Mouse (Mus musculus): ENCODE measurements around the gene Arhgef3.

Arhgef3 gene

GRCm38 (mm10) chr14:27411492-27411891 is 296.8 kb downstream of the Arhgef3 start:
- DNase-seq (ENCODE audit: low spot score in 2 of 2), result no peak

DNA sequence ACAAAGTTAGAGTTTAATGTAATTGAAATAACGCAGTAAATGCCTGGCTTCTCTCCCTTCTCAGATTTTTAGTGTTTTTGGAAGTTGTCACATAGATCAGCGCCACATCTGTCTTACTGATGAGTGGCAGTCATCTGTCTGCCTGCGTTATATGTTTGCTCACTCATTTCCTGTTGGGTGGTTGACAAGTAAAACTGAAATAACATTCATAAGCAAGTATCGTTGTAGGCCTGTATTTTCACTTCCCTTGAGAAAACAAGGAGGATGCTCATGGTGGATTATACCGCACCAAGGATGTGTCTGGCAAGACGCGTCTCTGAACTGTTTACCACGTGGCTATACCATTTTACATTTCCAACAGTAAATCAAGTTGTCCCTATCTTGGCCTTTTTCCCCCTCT is 298.0 kb downstream of the Arhgef3 start:
- no peak for DNase-seq (ENCODE audit: low spot score in 2 of 2)

- DNase-seq (ENCODE audit: low spot score in 2 of 2), result no peak
These were observed 299.3 kb downstream of the Arhgef3 start for GRCm38 (mm10) chr14:27413961-27414360.

- DNase-seq (ENCODE audit: low spot score in 2 of 2), result no peak
These were observed 306.1 kb downstream of the Arhgef3 start for GRCm38 (mm10) chr14:27420816-27421215.

- DNase-seq (ENCODE audit: low spot score in 2 of 2), result no peak
These were observed 307.6 kb downstream of the Arhgef3 start for GRCm38 (mm10) chr14:27422301-27422700.

- peak; percentile 88 to 91 for DNase-seq (ENCODE audit: low spot score in 2 of 2)
These were observed 313.9 kb downstream of the Arhgef3 start, which contains the start of gene Fam208a for GRCm38 (mm10) chr14:27428573-27428972. TSS of gene Fam208a (plus strand) at chr14:27428834.

GRCm38 (mm10) chr14:27428973-27429711 is 314.4 kb downstream of the Arhgef3 start:
- peak; percentile 62 to 72 for DNase-seq (ENCODE audit: low spot score in 2 of 2)

- DNase-seq (ENCODE audit: low spot score in 2 of 2), result no peak
These were observed 315.6 kb downstream of the Arhgef3 start for GRCm38 (mm10) chr14:27430280-27430679.

DNA sequence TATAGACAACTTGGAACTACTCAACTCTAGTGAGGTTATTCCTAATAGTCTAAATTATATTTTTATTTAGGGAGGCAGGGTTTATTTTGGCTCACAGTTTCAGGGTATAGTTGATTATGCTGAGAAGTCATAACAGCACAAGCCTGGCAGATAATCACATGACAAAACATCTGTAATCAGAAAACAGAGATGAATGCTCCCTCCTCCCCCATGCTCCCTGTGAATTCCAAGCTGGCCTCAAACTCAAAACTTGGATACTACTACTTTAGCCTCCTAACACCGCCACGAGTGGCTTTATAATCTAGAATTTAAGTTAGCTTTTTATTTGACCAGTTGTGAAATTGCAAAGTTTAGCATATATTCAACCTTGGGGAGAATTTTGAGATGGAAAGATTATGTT is 317.4 kb downstream of the Arhgef3 start:
- no peak for DNase-seq (ENCODE audit: low spot score in 2 of 2)

GRCm38 (mm10) chr14:27436116-27436515 is 321.4 kb downstream of the Arhgef3 start:
- DNase-seq (ENCODE audit: low spot score in 2 of 2), result no peak

- no peak for DNase-seq (ENCODE audit: low spot score in 2 of 2)
These were observed 322.1 kb downstream of the Arhgef3 start for GRCm38 (mm10) chr14:27436826-27437225.

DNA sequence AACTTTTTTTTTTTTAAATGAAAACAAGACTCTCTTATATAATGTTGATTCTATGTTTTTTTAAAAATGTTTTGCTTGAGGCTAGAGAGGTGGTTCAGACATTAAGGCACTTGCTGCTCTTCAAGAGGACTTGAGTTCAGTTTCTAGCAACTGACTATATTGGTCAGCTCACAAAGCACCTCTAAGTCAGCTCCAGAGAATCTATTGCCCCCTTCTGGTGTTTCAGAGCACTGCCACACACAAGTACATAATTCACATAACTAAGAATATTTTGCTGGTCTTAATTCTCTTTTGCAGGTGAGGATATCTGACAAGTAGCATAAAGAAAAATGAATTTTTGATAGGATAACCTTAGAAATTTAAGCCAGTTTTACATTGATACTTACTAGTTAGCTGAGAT is 326.2 kb downstream of the Arhgef3 start:
- no peak for DNase-seq (ENCODE audit: low spot score in 2 of 2)

DNA sequence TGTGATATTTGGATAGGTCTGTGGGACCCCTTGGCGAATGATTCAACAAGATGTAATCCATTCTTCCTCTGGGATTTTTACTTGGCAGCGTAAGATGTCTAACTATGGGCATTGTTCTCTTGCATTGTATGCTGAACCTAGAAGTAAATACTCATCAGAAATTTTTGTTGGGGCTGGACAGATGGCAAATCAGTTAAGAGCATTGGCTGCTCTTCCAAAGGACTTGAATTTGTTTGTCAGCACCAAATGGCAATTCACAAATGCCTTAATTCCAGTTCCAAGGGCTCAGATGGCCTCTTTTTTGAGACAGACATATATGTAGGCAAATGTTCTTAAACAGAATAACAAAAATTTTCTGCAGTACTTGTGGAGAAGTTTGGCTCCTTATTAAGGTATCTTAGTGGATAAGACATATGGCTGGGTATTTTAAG is 330.2 kb downstream of the Arhgef3 start:
- DNase-seq (ENCODE audit: low spot score in 2 of 2), result no peak

DNA sequence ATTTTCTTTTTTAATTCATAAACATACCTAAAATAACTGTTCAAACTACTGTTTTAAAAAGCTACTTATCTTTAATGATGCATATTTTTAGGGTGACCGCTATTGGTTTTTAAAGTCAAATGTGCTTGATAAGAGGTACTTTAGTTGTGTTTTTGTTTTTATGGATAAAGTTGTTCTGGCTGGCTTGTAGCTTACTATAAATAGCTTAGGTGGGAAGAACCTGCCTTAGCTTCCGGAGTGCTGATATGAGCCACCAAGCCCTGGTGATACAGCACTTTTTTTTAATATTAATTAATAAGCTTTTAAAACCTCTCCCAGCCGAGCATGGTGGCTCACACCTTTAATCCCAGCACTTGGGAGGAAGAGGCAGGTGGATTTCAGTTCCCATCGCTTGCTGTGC is 332.3 kb downstream of the Arhgef3 start:
- DNase-seq (ENCODE audit: low spot score in 2 of 2), result no peak

All from spleen, postnatal 14 days (tissue).